Mouse (Mus musculus): ENCODE data around the gene Ccdc158.

Gene Ccdc158

DNA sequence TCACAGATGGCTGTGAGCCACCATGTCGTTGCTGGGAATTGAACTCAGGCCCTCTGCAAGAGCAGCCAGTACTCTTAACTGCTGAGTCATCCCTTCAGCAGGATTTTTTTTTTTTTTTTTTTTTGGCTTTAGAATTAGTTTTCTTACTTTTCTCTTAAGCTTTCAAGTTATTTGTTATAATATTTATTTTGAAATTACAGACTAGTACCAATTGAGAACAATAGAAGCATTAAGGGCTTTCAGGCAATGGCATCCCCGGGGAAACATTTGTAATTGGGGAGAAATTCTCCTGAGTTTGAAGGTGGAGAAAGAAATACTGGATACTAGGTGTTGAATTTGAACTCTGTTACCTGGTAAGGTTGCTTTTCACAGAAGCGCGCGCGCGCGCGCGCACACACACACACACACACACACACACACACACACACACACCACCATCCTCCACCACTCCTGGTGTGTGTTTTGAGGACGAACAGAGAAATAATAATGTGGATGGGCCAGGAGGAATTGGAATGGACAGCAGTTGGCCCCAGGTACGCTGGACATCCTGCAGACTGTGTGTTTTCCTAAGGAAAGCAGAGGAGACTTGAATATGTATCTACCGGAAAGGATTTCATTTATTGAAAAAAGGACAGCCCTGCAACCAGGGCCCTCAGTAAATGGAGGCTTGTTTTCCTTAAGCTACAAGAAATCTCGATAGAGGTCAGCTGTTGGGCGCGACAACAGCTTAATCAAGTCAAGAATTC is 9.8 kb upstream of the Ccdc158 start:
- no peak for DNase-seq

DNA sequence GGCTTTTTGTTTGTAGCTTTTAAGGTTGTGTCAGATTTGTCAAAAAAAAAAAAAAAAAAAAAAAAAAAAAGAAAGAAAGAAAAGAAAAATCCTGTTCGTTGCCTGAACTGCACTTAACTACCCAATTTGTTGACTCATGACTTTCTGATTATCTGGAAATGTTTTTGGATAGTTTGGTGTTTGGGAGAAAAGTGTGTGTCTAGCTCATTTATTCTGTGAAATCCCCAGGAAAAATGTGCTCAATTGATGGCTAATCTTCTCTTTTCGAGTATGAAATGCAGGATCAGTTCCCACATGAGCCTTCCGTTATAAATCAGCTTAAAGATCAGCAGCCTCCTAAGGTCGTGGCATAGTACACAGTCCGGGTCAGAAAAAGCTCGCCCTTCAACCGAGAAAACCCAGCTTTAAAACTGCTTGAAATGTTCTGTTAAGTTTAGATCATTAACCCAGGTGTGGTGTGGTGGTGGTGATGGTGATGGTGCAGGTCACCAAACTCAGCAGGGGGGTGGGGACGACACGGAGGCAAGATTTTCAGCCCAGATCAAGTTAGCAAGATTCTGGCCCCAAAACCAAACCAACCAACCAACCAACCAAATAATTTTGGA is 8.9 kb upstream of the Ccdc158 start:
- DNase-seq, result no peak

DNA sequence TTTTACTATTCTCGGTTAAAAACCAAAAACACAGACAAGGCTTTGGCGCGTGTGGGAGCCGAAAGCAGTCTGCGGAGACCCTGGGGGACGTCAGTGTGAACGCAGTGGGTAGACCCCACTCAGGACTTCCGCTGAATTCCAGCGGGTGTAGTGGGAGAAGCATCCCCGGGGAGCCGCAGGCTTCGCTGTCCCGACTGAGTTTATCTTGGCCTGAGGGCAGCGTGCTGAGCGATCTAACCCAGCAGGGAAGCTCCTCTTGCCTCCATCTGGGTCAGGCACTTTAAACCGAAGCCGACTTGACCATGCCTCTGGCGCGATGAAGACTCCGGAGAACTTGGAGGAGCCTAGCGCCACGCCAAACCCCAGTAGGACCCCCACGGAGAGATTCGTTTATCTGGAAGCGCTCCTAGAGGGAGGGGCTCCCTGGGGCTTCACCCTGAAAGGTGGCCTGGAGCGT is 8.3 kb upstream of the Ccdc158 start, which contains the start of gene Shroom3:
Shroom3 (plus strand) TSS at position 85 of the 457 bp plus-strand sequence.
- DNase-seq, result no peak

DNA sequence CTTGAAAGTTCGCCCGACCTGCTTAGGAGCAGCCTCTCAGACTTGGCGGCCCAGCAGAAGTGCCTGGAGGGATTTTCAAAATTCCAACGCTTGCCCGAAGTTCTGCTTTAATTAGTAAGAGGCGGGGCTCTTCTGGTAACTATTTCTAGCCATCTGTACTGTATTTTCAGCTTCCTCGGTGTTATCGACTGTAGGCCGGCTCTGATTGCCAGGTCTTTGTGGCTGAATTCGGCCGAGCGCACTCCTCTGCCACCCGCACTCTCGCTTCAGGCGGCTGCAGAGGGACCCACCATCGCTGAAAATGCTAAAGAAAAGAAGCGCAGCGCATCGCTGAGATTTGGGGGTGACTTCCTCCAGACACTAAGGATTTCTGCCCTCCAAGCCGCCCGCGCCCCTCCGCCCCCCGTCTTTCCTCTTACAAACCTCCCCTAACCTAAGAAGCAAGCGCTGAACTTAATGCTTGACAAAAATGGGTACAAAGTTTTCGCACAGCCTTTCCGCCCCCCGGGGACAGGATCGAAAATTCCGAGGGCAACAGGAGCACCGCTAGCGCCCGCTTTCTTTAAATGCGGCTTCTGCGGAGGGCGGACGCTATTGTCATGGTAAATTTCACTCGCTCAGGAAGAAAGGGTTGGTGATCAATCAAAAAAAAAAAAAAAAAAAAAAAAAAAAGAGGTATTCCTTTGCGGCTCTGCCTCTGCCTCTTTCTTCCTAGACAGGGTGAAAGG is 7.7 kb upstream of the Ccdc158 start:
- no peak for DNase-seq

DNA sequence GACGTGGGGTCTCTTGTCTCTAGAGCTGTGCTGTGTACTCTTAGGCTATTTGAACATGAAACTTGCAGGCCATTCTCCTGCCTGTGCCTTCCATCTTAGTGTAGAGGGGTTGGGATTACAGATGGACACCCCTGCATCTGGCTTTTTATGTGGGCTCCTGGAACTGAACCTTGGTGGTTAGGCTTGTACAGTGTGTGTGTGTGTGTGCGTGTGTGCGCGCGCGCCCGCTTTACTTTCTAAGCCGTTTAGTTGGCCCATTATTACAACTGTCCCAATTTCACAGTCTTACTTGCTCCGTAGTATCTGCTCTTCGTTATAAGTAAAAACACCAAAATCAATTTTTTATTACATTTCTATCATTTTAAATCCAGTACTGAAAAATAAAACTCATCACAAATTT is 6.8 kb upstream of the Ccdc158 start:
- no peak for DNase-seq

DNA sequence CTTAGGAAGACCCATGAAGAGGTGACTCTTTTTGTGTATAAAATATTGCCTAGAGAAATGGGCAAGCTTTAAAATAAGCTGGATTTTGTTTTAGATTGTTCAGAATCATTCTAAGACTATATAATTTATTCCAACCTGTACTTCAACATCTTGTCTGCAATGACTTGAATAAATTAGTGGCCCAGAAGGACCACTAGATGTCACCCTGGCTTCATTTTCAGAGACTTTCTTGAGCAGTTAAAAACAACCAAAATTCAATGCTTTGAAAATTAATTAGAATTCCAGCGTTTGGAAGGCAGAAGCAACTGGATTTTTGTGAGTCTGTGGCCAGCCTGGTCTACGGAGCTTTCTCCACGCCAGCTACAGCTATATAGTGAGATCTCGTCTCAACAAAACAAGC is 4.4 kb upstream of the Ccdc158 start:
- DNase-seq, result no peak

DNA sequence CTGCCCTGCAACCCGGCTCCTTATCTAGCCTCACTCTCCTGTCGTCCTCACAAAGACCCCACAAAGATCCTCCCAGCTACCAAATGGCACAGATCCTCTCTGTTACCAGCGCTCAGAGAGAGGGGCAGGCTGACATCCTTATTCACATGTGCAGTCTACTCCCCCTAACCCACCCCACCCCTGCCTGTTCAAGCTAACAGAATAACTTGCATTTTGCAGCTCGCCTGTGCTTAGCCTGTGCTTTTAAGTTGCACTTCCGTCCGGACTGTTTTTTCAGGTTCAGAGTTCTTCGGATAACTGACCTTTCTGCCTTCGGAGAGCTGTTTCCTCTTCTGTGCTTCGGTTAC is 476 bp upstream of the Ccdc158 start:
- DNase-seq, result no peak

DNA sequence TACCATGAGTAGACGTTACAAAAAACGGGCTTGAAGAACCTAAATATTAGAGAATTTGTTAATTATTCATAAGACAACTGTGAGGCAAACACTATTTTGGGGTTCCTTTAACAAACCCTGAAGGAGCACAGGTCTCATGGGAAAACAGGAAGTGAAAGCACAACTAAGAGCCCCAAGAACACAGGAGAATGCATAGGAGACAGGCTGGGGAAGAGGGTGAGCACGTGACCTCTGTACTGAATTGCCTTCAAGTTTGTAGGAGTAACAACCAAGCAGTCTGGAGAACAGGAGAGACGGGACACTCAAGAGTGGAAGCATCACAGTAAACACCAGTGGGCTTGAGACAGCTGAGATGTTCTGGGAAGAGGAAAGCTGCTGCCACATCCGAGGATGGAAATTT is 8.2 kb downstream of the Ccdc158 start:
- DNase-seq, result no peak

DNA sequence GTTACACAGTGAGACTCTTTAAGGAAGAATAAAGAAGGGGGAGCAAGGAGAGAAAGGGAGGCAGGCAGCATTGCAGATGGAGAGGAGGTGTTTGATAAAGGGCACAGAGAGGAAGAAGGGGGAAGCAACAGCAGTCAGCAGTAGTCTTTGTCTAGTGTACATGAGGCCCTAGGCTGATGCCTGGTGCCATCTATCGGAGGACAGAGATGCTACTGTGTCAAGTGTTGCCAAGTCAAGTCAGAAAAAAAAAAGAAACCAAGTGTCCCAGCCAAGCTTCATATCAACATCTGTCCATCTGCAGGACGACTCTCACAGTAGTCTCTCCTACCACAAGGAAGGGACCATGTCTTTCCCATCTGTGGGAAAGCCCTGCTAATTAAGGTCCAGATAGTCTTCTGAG is 10.8 kb downstream of the Ccdc158 start:
- no peak for DNase-seq

DNA sequence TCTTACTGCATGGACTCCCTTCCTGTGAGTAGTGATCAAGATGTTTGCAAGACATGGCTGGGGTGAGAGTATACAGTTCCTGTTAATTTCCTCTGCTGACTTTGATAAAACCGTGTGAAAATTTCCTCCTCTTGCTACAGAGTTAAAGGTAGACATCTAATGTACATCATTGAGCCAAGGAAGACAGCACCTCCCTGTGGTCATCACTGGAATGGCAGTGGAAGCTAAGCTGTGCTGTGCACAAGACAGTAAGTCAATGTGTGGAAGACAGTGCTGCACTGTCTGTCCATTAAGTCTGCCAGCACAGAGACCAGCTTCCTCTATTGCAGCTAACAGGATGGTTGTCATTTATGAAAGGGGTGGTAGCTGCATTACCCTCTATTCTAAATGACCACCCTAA is 18.8 kb downstream of the Ccdc158 start:
- DNase-seq, result peak; percentile 81 to 86

DNA sequence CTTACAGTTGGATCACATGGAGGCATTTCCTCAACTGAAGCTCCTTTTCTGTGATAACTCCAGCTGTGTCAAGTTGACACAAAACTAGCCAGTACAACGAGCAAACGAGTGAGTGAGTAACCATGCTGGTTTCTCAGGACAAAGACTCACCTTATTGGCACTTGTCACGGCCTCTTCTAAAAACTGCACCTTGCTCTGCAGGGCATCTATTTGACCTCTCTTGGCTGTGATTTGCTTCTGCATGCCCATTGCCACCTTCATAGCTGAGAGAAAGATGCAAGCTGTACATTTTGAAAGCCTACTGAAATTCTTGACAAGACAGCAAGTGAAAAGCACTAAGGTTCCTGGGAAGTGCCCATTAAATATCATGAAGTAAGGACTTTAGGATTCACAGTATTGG is 34.2 kb downstream of the Ccdc158 start:
- DNase-seq, result no peak

DNA sequence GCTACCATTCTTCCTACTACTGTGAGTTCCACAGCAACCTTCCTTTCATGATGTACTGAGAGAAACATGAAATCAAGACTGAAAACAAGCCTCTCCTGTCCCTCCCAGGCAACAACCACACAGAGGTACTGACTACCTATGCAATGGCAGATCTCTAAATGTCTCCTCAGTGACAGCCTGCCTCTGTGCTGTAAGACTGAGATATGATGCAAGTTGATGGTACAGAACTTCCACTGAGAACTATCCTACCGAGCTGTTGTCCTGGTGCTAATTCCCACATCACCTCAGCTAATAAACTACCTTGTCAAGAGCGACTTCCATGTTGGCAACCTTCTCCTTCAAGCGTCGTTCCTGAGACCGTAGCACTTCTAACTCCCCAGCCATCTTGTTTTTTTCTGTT is 39.2 kb downstream of the Ccdc158 start:
- DNase-seq, result no peak

DNA sequence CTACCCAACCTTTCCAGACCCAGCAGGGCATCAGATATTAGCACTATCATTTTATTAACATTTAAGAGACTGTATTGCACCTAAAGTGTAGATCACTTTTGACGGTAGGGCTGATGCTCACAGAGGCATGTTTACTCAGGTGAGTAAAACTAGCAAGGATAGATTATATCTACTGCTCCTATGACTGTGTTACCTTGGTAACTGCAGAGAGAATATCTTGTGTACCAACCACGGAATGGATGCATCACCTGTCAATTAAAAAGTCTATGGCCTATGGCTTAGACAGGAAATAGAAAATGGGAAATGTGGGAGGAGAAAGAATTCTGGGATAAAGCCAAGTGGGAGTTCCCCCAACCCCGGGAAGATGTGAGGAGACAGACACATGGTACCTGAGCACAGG is 40.2 kb downstream of the Ccdc158 start:
- DNase-seq, result no peak

DNA sequence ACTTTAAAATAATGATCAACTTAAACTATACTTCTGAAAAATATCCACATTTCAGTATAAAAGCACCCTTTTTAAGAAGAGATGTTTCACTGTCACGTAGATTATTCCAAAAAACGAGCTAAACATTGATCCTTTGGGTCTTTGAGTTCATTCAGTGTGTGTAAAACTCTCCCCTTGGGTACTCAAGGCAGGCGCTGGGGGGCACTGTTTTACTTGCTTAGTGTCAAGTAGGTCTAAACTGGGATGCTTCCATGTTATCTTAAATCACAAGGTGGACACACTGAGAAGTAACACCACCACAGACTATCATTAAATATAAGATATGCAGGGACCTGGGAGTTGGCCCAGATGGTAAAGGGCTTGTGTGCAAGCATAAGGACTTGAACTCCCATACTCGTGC is 41.5 kb downstream of the Ccdc158 start:
- DNase-seq, result no peak

DNA sequence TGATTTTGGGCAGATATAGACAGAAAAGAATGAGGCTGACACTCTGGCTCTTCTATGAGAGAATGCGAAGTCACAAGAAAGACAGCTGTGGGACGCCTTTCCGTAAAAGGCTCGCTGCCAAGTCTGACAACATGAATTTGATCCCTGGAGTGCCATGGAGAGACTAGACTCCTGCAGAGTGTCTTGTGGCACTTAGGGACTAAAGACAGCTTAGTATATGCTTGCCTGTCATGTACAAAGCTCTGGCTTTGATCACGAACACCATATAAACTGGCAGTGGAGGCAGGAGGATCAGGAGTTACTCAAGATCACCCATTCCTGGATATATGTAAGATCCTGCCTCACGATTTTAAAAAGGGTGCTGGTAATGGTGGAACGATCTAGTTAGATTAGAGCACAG is 47.2 kb downstream of the Ccdc158 start:
- no peak for DNase-seq

DNA sequence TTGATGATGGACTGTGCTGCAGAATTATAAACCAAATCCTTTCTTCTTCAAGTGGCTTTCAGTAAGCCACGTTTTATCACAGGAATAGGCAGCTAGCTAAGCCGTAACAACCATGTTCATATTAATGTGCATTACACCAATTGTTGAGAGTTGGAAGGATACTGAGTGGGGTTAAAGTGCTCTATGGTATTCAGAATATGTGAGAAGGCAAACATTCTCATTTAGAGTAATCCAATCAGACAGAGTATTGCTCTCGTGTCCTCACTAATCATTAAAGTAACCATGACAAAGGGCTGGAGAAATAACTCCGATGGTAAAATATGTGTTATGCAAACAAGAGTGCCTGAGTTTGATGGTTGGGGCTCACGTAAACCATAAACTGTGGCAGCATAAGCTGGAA is 53.2 kb downstream of the Ccdc158 start:
- DNase-seq, result no peak

DNA sequence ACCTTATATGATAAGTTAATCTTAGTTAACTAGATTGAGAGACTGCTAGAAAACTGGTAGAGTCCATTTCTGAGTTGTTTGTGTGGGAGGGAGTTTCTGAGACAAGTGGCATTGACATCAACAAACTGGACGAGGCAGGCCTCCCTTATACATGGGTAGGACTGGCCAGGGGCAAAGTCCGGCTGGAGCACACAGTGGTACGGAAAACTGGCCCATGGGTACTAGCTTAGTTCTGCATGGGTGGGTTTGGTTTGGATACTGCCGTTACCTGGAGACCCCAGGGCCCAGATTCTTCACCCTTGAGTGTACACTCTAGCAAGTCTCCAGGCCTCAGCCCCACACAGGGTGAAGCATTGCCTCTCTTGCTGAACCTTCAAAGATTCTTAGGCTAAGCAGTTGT is 62.3 kb downstream of the Ccdc158 start:
- DNase-seq, result no peak

DNA sequence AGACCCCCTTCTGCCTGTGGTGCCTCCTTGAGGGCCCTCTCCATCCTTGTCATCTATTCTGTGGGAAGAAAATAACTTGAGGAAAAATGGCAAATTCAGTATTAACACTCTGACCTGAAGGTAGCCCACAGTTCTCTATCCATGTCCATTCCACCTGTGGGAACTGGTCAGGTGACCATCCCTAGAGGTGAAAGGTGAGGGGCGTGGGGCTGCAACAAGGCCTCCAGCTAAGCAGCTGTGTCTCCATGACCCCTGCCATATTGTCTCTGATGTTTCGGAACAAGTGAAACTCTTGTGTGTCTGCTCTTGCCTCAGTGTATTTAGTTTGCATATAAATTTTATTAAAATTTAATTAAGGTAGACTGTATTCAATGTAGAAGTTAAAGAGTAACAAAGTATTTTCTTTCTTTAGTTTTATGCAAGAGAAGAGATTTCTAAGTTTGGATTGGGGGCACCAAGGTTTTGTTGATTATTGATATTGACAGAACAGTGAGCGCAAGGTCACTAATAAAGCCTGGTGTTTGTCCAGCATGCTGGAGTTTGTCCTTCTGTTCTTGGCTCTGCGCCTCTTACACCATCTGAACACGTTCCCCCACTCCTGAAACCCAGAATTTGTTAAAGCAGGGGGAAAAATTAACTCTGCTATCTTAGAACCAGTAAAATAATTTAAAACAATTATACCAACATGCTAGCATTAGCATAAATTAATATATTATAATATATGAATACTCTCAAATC is 67.4 kb downstream of the Ccdc158 start:
- no peak for DNase-seq

DNA sequence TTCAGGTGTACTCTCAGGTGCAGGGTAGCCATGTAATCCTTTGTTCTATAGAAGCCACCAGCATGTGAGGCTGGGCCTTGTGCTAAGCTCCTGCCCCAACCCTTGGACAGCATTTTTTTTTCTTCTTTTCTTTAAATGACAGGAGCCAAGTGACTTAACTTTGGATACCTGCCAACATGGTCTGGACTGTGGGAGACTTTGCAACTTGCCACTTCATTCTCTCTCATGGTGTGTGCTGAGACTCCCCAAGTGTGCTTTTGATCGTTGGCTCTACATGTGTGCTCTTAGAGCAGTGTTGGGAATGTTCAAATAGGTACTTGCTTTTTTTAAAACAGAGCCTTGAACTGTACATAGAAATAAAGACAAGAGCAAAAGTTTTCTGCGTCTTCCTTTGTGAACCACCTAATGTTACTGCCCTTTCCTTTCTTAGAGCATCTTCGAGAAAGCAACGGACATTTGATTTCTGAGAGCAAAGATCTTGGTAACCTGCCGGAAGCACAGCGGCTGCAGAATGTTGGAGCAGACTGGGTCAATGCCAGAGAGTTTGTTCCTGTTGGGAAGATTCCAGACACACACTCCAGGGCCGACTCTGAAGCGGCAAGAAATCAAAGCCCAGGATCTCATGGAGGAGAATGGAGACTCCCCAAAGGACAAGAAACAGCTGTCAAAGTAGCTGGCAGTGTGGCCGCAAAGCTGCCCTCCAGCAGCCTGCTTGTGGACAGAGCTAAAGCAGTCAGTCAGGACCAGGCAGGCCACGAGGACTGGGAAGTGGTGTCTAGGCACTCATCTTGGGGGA is 70.4 kb downstream of the Ccdc158 start:
- DNase-seq, result no peak

DNA sequence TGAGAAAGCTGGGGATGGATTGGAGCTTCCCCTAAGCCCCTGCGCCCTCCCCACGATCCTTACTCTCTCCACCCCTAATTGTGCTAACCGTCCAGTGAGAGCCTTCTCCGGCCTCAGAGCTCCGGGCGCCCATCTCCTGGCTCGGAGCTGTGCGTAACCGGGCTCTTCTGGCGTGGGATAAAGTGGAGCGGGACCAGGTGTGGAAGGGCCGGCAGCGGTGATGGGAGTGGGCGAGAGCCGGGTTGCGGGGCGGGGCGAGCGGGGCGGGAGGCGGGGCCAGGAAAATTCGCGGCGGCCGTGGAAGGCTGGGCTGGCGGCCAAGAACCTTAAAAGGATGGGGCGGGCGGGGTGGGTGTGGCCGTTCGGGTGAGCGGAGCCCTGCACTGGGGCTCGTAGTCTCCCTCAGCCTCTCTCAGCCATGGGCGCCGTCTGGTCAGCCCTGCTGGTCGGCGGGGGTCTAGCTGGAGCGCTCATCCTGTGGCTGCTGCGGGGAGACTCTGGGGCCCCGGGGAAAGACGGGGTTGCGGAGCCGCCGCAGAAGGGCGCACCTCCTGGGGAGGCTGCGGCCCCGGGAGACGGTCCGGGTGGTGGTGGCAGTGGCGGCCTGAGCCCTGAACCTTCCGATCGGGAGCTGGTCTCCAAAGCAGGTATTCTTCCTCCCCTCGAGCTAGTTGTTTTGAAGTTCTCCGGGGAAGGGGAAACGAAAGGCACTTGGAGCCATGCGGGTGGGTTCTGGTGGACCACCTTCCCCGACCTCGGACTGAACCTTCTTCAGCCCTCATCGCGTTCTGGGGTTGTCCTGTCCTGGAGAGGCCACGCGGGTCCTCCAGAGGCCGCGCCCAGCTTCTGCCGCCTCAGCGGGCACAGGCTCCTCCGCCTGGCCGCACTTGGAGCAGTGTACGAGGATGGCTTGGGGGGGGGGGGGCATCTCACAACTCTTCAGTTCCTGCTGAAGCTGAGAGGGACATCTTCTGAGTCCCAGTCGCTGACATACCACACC is 72.1 kb downstream of the Ccdc158 start, which contains the start of gene Stbd1:
Stbd1 (plus strand) TSS at position 351 of the 1,000 bp plus-strand sequence.
- peak; percentile 27 to 39 for DNase-seq

DNA sequence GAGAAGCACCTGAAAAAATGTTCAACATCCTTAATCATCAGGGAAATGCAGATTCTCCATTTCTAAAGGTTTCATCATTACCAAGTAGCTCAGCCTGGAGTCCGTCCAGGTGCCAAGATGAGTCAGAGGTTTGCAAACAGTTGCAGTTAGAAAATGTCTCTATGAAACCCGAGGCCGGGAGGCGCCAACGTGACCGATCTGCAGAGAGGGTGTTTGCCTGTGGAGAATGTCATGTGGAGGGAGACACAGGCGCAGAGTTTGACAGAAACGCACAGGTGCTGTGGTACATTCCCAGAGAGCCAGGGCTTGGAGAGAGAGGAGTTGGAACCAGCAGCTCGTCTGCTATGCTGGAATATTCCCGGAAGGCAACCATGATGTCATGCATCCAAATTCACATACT is 76.0 kb downstream of the Ccdc158 start:
- no peak for DNase-seq
